Mouse (Mus musculus) kidney, postnatal 10 days (tissue): Measurements from ENCODE around the gene Atp8a1.
"Not testable (repeated sequence)": the region's sequence is repeated elsewhere in the genome, so short reads cannot be mapped to it uniquely, and the experiment has no call there.

Experiments
- DNase-seq: peaks from one replicate; pipeline ENCODE4 v3.0.0; 2021; ENCODE audit warnings: mixed read lengths

Gene Atp8a1

GRCm38 (mm10) chr5:67826278-67826677 lies 21.0 kb downstream of the Atp8a1 start:
- no peak for DNase-seq

DNA sequence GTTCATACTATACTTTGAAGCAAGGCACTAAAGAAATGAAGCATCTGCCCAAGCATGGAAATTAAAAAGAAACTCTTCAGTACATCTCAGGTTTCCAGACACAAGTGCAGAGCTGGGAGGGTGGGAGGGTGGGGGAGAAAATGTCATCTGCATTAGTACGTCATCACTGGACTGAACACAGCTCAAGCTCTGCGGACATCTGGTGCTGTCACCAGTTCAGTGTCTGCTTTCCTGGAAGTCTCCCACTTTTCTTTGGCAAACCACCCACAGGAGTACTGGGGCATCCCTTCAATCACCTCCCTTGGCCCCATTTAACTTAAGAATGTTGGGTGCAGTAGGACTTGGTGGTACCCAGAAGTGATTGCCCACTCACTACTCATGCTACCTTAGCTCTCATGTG lies 22.6 kb downstream of the Atp8a1 start:
- no peak for DNase-seq

DNA sequence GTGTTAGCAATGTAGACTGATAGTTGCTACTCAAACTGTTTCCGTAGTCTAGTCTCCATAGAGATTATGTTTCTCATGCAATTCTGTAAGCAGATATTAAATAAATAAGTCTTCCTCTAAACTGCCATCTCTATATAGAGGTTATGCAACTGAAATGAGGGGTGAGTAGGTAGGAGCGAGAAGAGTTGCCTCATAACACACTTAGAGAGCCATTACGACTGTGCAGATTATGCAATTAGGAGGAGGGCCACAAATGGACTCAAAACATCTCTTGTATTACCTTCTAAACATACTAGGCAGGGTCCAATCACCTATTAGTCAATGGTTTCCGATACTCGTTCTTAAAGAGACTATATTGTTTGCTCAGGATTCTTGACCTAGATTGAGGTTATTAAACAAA lies 23.5 kb downstream of the Atp8a1 start:
- DNase-seq: no peak

DNA sequence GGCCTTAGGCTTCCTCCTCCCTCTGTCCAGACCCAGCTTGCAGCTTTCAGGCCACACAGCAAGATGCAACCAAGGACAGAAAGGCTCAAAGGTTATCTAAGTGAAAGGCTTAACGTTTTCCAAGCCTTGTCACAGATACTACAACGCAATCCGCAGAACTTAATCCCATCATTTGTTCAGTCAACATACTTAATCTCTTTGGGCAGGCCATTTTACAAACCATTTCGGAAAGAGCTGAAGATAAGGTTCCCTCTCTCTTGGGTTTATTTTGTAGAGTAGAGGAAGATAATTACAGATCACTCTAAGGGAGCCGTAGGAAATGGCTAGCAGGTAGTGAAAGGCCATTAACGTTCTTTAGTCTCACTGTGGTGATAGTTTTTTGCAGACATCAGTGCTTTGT lies 24.6 kb downstream of the Atp8a1 start:
- no peak for DNase-seq

DNA sequence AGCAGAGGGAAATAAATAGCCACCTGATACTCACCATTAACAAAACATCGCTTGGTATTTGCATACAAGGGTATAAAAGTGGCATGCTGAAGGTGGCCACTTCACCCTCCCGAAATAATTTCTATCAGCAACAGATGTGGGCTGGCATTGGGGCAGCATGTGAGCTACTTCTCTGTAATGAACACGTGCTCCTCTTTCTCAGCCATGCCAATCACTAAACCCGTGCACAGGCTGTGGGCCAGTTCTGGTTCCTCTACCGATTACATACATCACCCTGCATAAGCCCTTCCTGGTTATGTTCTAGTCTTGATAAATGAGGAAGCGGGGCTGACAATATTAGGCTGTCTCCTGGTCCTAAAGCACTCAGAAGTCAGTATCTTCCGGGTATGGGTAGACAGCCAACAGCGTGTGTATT lies 25.2 kb downstream of the Atp8a1 start:
- no peak for DNase-seq

GRCm38 (mm10) chr5:67821185-67821584 lies 26.0 kb downstream of the Atp8a1 start:
- no peak for DNase-seq

DNA sequence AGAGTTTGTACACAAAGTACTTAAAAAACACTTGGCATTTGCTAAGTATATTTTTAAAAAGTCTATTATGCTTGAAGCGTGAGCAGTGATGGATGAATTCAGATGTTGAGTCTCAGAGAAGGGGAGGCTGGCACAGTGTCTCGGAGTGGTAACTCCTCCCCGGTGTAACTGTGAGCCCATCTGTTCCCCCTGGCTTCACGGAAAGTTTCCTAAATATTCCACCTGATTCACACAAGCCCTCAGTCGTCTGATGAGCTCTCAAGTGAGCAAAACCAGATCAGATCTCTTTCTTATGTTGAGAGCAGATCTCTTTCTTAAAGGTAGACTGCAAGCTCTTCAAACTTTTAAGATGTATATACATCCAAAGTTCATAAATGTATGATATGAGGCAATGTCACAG lies 27.8 kb downstream of the Atp8a1 start:
- DNase-seq: no peak

DNA sequence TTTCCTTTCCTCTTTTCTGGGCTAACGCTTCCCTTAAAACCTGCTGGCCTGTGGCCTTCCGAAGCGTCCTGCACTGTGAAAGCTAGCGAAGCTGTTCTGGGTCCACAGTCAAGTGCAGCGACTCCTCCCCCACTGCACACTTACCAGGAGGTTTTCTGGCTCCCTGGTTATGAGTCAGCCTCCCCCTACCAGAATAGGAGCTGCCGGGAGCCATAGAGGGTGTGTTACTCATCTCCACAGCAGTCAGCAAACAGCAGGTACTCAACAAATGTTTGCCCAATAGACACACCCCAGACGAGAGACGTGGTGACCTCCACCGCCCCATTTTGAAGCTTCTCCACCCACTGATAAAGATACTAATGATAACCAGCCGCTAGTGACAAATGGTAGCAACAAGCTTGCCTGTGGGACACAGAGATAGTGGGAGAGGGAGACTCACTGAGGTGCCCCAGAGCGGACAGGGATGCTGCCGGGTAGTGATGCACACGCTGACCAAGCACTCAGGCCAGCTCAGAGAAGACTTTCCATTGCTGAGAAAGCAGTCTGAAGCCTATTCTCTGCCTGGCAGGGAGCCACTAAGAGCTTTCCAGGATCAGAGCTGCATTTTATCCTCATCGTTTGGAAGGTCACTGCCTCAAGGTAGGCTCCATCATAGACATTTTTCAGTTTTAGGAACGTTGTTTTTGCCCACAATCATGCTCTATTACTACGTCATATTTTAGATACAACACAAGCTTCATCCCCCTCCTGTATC lies 31.5 kb downstream of the Atp8a1 start:
- DNase-seq: no peak

DNA sequence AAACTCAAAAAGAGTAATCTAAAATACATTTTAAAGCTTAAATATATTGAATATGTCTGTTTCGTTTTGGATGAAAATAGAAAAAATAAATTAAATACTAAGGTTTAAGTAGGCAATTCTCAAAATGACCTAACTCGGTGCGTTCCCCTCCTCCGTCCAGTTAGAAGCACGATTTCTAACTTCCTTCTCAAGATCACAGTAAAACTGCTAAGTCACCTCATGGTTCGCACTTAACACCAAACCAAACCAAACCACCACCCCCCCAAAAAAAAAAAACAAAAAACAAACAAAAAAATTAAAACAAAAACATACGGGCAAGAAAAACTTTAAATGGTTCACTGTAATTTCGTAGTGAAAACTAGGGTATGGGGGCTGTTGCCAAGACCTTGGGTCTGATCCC lies 32.2 kb downstream of the Atp8a1 start:
- not testable (repeated sequence) for DNase-seq

DNA sequence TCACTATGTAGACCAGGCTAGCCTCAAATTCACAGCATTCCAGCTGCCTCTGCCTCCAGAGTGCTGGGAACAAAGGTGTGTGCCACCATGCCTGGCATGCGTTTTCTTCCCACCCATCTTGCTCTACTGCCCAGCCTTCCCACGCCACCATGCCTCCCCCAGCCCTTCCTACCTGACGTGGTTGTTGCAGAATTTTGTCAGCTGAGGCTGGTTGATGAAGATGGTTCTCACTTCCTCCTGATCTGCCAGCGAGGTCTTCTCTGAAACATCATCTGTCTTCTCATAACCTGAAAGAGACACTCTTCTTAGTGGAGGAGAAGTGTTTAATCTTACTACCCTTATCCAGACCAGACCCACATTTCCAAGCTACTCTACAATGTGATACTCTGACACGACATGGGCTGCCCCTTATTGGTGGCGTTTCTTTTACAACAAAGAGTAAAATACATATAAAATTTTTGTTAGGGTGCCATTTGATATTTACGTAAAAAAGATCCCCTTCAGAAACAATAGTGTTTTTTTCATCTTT lies 32.7 kb downstream of the Atp8a1 start:
- DNase-seq: no peak

DNA sequence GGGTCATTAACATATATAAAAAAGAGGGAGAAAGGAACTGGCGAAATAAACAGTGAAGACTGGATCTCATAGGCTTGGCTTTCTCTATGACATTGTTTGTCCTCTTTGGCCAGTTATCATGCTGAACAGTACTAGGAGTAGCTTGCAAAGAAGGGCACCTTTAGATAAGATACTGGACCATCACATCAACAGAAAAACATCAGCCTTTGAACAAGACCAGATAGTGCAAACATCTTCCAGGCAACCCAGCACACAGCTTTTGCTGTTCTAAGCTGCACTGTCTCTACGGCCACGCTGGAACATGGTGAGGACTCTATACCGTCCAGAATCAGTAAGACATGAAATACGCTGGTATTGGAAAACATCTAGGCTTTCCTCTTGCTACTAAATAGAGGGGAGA lies 33.9 kb downstream of the Atp8a1 start:
- DNase-seq: no peak

DNA sequence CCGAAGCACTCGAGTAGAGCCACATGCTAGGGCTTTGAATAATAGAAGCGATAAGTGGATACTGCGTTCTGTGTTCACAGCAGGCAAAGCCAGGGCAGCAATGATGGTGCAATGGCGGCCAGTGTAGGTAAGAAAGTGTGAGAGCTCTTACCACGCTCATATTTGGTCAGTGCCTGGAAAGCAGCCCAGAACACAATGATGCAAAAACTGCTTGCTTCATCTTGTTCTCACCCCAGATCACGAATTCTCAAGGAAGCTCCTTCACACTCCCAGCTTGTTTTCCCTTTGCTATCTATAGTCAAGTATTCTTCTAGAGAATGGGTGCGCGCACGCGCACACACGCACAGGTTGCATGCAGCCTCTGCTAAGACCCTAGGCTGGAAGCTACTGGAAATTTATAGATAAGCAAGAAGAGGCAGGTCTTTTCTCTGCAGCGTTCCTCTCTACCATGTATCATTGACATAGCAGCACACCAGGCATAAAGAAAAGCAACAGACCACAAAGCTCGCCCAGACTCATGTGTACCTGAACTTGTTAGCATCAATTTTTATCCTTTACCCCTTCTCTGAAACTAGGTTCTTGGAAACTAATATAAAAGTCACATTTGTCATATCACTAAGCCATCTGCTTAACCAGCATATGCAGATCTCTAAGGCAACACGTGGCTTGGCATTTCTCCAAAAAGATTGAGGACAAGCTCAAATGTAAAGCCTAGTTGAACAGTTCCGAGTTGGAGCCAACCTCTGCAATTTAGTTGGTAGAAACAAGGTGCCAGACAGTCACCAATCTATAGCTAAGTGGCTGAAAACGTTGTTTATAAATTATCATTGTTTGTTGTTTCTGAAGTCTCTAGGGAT lies 44.8 kb downstream of the Atp8a1 start:
- DNase-seq: no peak

- no peak for DNase-seq
Observed at GRCm38 (mm10) chr5:67800801-67801200, 46.4 kb downstream of the Atp8a1 start.

- DNase-seq: no peak
Observed at GRCm38 (mm10) chr5:67799785-67800184, 47.4 kb downstream of the Atp8a1 start.

GRCm38 (mm10) chr5:67798348-67798747 lies 48.9 kb downstream of the Atp8a1 start:
- DNase-seq: no peak

DNA sequence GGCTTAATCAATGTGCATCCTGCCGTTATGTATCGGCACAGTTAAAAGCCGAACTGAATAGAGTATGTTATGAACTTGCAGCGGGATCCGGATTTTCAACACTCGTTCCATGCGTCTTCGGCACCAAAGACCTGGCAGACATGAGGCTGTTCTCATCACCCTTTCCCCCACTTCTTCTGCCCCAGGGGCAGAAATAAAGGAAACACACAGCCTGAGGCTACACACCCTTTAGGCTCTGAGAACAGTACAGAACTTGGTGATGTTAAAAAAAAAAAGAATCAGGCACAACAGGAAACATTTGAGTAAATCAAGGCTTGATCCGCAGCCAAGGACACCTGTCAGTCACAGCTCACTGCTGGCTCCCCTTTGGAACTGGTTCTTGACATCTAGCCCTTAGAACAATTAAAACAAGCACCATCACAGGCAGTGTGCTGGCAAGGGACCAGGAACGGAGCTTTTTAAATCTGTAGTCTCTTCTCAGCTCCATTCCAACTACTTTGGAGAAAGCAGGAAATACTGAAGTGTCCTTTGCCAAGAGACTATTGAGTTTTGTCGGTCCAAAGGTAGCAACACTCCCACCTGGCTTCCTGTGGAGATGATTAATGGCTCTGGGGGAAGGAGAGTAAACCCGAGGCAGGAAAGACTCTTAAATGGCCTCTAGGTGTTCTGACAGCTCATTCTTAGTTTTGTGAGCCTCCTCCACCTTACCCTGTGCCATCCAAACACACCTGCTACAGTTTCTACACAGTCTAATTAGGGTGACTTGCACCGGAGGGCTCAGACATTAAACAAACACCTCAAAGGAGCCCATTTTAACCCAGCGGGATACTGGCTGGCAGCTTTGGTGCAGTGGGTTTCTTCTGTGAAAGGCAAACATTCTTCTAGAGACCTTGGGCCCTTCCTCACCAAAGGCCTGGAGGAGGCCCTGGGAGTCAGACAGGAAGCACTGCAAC lies 50.0 kb downstream of the Atp8a1 start:
- DNase-seq: peak; percentile 64

DNA sequence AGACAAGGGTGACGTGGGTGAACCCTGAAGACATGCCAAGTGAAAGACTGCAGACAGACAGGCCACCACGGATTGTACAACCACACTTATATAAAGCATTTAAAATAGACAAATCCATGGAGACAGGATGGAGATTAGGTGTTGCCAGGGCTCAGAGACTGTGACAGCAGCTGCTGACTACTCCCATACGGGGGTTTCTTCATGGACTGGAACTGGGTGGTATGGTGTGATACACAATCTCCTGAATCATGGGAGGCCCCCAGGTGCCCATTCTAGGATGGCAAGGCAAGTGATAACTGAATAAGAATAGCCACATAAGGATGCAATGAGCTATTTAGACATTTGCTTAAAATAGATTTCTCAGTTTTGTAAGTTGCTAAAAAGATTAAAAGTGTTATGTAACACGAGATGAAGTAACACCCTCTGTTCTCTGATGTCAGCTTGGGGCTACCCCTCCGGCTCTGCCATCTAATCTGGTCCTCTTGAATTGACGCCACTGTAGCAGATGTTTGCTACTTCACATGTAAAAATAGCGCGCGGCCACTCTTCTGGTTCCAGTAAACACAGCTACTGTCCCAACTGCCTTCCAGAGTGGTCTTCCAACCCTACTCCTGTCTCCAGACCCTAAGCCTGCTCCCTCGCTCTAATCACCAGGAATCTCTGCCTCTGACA lies 53.0 kb downstream of the Atp8a1 start:
- DNase-seq: no peak

- DNase-seq: no peak
Observed at GRCm38 (mm10) chr5:67782775-67783174, 64.5 kb downstream of the Atp8a1 start.

DNA sequence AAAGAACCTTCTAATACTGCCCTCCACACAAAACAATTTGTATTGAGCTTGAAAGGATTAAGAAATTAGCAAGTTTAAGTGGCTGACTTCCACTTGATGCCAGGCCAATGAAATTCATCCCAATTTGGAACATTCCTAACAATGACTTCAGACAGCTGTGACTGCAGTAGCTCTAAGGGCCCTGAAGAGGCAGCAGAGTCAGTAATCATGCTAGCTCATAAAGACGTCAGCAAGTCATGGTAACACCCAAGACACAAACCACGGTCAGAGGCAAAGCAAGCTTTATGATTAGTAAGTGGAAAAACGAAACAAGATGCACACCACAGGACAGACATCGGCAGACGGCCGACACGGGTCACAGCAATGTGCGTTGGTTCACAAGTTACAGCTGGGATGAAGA lies 69.2 kb downstream of the Atp8a1 start:
- peak; percentile 56 for DNase-seq

DNA sequence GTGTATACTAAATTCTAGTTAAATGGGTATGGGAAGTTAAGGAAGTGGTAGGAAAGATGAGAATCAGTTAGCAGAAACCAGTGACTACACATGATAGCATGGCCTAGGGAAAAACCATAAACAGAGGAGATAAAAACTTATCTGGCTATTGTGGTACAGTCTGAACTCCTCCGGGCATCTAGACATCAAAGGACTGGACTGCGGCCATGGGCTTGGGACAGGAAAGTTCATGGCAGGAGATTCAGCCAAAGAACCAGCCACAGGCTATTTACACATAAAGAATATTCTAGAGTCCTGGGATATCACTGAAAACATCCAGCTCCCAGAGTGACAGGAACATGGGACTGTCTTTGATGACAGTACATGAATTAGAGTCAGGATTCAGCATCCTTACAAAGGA lies 73.0 kb downstream of the Atp8a1 start:
- DNase-seq: no peak

- no peak for DNase-seq
Observed at GRCm38 (mm10) chr5:67768708-67769107, 78.5 kb downstream of the Atp8a1 start.

DNA sequence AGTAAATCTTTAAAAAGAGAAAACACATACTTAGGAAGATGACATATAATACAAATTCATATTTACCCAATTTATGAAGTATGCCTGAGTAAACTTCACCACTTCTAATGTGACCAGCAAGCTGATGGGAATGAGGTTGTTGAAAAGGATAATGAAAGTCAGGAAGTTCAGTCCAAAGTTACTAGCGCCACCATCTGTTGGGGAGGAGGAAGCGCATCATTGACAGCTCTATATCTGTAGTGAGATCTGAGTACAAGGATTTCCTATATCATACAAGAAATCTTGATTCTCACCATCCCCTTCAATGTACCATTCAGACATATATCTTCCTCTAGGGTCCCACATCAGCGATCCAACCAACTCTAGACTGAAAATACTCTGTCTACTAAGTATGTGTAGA lies 82.4 kb downstream of the Atp8a1 start:
- DNase-seq: no peak
